Mouse (Mus musculus): ENCODE measurements around the gene Gm4301. TPM values are rescaled to one million over a fixed set of nuclear protein-coding genes. Genes with fewer than 3 reads are reported as not detected.

The Gm4301 gene
- polyA plus RNA-seq, 1 experiment from 2014 or later = not detected

Other genes with a start within 250 kb of the Gm4301 start
- not detected in 2 replicates for gene Gm4302, start 5.2 kb downstream of the Gm4301 start, polyA plus RNA-seq (2014; fragmentation: Nextera tagmentation; extraction: Ambion mirVana)
- not detected in 2 replicates for gene Gm4303, start 10.3 kb downstream of the Gm4301 start, polyA plus RNA-seq (2014; fragmentation: Nextera tagmentation; extraction: Ambion mirVana)
- gene Gm4305, start 15.4 kb downstream of the Gm4301 start, polyA plus RNA-seq (2014; fragmentation: Nextera tagmentation; extraction: Ambion mirVana) = not detected in 2 replicates
- not detected in 2 replicates for gene Gm4307, start 25.7 kb downstream of the Gm4301 start, polyA plus RNA-seq (2014; fragmentation: Nextera tagmentation; extraction: Ambion mirVana)
- not detected in 2 replicates for gene Gm4312, start 46.9 kb downstream of the Gm4301 start, polyA plus RNA-seq (2014; fragmentation: Nextera tagmentation; extraction: Ambion mirVana)
- gene Tmtc3, start 151.7 kb downstream of the Gm4301 start, polyA plus RNA-seq (2014; fragmentation: Nextera tagmentation; extraction: Ambion mirVana) = 19.2 and 20.0 TPM in 2 replicates
- gene Cep290, start 151.9 kb downstream of the Gm4301 start, polyA plus RNA-seq (2014; fragmentation: Nextera tagmentation; extraction: Ambion mirVana) = 7.4 and 8.9 TPM in 2 replicates